Mouse (Mus musculus) heart, embryonic 11.5 days (tissue): ENCODE data around the gene Jph3. TPM values are rescaled to one million over a fixed set of nuclear protein-coding genes. Genes with fewer than 3 reads are reported as not detected.

ENCODE experiments used
- ATAC-seq: fragments of 200-750 bp; cut with Nextera tagmentation; replicated peaks from 2 replicates; pipeline ENCODE4 v1.8.0; 2017; ENCODE audit warnings: moderate library complexity; ENCODE audit not compliant: insufficient number of reproducible peaks, low FRiP score, low TSS enrichment
- H3K27ac ChIP-seq: fragments of 300-500 bp; sonication (generic); 2 replicates; pipeline ENCODE4 v1.5.1; 2014; ENCODE audit warnings: mild to moderate bottlenecking, low read depth, low read length
- H3K27me3 ChIP-seq: fragments of 300-500 bp; sonication (generic); 2 replicates; pipeline ENCODE4 v1.6.1; 2014; ENCODE audit warnings: mild to moderate bottlenecking, low read length, mixed read lengths; ENCODE audit not compliant: control insufficient read depth, insufficient read depth
- H3K36me3 ChIP-seq: fragments of 300-500 bp; sonication (generic); 2 replicates; pipeline ENCODE4 v1.6.1; 2014; ENCODE audit warnings: mild to moderate bottlenecking, low read length, moderate library complexity, mixed read lengths; ENCODE audit not compliant: control insufficient read depth, insufficient read depth
- H3K4me1 ChIP-seq: fragments of 300-500 bp; sonication (generic); 2 replicates; pipeline ENCODE4 v1.6.1; 2014; ENCODE audit warnings: low read length; ENCODE audit not compliant: control insufficient read depth, insufficient read depth
- H3K4me2 ChIP-seq: fragments of 300-500 bp; sonication (generic); 2 replicates; pipeline ENCODE4 v1.6.1; 2014; ENCODE audit warnings: mild to moderate bottlenecking, moderate library complexity
- H3K4me3 ChIP-seq: fragments of 300-500 bp; sonication (generic); 2 replicates; pipeline ENCODE4 v1.5.1; 2014; ENCODE audit warnings: low read depth, low read length
- H3K9ac ChIP-seq: fragments of 300-500 bp; sonication (generic); 2 replicates; pipeline ENCODE4 v1.6.1; 2014; ENCODE audit warnings: mild to moderate bottlenecking, low read depth, low read length, moderate library complexity
- H3K9me3 ChIP-seq: fragments of 300-500 bp; sonication (generic); replicated peaks from 2 replicates; pipeline ENCODE4 v1.6.1; 2016; ENCODE audit warnings: low read length; ENCODE audit not compliant: control insufficient read depth
- WGBS: fragments of 180-500 bp; shearing (Covaris S2); extraction: QIAGEN DNeasy Blood & Tissue Kit; methylation state at CpG from one replicate; pipeline ENCODE4 v1.1.7; 2014; ENCODE audit not compliant: insufficient replicate concordance; 5-methylcytosine and 5-hydroxymethylcytosine counted together
- polyA plus RNA-seq: library from polyadenylated mRNA; unstranded; fragments of >200 nt; fragmentation: Nextera tagmentation; extraction: Ambion mirVana; gene quantifications from 2 replicates; pipeline ENCODE4 v1.2.1, GENCODE M21; 2014

The Jph3 gene
- polyA plus RNA-seq, 1 experiment from 2014 or later = 0.46 TPM

- 62% methylated on average over 6 of the region's 6 CpGs for WGBS
- no peak overlapping the region for H3K4me3 ChIP-seq
Measured at GRCm38 (mm10) chr8:121695585-121696184, 33.7 kb upstream of the Jph3 start.

DNA sequence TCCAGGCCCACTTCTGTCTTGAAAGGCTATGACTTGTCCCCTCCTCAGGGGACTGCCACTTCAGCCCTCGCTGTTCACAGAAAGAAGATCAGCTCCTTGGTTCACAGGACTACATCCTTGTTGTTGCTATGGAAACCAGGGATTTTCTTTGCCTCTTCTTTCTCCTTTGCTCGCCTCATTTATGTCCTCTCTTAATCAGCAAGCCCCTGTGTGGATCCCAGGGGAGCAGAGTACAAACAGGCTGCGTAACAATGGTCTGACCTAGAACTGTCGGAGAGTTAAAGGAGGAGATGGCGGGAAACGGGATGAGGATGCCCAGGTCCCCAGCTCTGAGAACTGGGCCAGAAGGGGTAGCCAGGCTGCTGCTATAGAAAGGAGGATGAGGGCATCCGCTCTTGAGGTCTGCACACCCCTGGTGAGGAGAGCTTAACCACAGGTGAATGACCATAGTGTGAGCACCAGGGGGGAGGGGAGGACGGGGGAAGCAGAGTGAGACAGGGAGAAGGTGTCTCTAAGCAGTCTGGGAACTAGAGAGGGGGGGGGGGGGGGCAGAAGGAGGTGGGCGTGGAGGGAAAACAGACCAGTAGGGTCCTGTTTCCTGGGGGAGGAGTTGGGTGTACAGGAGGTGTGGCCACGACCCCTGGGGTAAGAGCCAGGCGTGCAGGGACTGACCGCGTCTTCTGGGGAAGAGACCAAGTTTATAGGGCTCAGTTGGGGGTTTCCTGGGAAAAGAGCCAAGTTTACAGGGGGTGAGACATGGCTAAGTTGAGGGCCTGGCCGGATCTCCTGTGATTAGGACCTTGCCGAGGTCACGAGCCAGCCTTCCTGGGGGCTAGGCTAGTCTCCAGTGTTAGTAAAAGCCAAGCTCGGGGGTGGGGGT is 31.4 kb upstream of the Jph3 start:
- Histone ChIP-seq H3K36me3 (no peaks in the 10 kb centered on the region), H3K9me3 (no peaks in the 10 kb centered on the region), H3K27ac (no peak overlapping the region), H3K4me2 (peak overlapping the region; percentile 62), H3K9ac (peak overlapping the region; percentile 43; the same call in 1 of the 2 replicates), H3K4me3 (peak overlapping the region; percentile 20; the same call in 1 of the 2 replicates), H3K27me3 (no peaks in the 10 kb centered on the region; the same call in 1 of the 2 replicates), H3K4me1 (peaks cover 4% of the 10 kb centered on the region; the same call in 1 of the 2 replicates)
- ATAC-seq = peak; percentile 48; the same call in 1 of the 2 replicates
- WGBS = 3% methylated on average over 17 of the region's 17 CpGs

More at GRCm38 (mm10) chr8:121695585-121696184, 33.7 kb upstream of the Jph3 start:
- ATAC-seq = no peak
- peaks cover 4% of the 10 kb centered on the region; the same call in 1 of the 2 replicates for H3K4me1 ChIP-seq
- H3K4me2 ChIP-seq = no peak overlapping the region
- H3K9me3 ChIP-seq = no peaks in the 10 kb centered on the region
- H3K9ac ChIP-seq = no peak overlapping the region
- H3K36me3 ChIP-seq = no peaks in the 10 kb centered on the region
- H3K27me3 ChIP-seq = no peaks in the 10 kb centered on the region; the same call in 1 of the 2 replicates
- H3K27ac ChIP-seq = no peak overlapping the region

DNA sequence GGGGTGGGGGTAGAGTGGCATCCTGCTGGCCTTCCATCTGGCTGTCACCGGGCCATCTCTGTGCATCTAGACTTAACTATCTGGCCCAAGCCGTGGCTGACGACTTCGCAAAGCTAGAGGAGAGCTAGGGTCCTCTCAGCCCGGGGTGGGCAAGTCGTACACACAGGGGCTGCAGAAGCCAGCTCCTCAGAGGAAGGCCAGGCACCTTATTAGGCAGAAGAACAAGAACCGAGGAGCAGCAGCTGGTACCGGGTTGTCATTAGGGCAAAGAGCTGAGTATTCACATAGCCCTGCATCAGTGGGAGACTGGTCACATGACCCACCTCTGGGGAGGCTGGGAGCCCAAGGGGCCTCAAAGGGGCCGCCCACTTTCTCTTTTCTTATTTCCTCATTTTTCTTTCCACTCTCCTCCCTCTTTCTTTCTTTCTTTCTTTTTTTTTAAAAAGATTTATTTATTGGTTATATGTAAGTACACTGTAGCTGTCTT is 30.8 kb upstream of the Jph3 start:
- Histone ChIP-seq H3K4me1 (peaks cover 4% of the 10 kb centered on the region; the same call in 1 of the 2 replicates), H3K4me3 (peak overlapping the region; percentile 20; the same call in 1 of the 2 replicates), H3K36me3 (no peaks in the 10 kb centered on the region), H3K27ac (no peak overlapping the region), H3K9ac (peak overlapping the region; percentile 43; the same call in 1 of the 2 replicates), H3K9me3 (no peaks in the 10 kb centered on the region), H3K4me2 (peak overlapping the region; percentile 62), H3K27me3 (no peaks in the 10 kb centered on the region; the same call in 1 of the 2 replicates)
- peak; percentile 16; the same call in 1 of the 2 replicates for ATAC-seq
- 5% methylated on average over 9 of the region's 9 CpGs for WGBS

- Histone ChIP-seq H3K4me1 (peaks cover 4% of the 10 kb centered on the region; the same call in 1 of the 2 replicates), H3K27ac (no peak overlapping the region)
Measured at GRCm38 (mm10) chr8:121699936-121700335, 29.5 kb upstream of the Jph3 start.

DNA sequence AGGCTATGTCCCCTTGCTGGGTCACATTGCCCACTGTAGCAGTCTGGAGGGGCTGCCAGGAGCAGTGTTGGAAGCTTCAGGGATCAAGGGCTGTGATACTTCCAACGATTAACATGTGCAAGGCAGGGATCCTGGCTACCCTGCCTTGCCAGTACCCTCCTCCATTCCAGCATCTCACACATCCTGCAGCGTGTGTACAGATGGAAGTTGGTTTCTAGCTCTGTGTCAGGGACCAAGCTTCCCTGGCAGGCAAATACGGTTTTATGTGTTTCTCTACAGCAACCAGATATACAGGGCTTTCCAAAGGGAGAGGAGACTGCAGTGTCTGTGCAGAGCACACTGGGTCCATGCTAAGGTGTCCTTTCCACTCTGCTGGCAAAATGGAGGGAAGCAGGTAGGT is 24.2 kb upstream of the Jph3 start:
- Histone ChIP-seq H3K4me2 (no peak overlapping the region), H3K9me3 (no peaks in the 10 kb centered on the region), H3K9ac (no peak overlapping the region), H3K4me1 (no peaks in the 10 kb centered on the region), H3K27ac (no peak overlapping the region), H3K36me3 (no peaks in the 10 kb centered on the region), H3K27me3 (peaks cover 11% of the 10 kb centered on the region), H3K4me3 (no peak overlapping the region)
- ATAC-seq = no peak
- 49% methylated on average over 3 of the region's 3 CpGs for WGBS

More at GRCm38 (mm10) chr8:121699936-121700335, 29.5 kb upstream of the Jph3 start:
- no peak for ATAC-seq
- 70% methylated on average over 2 of the region's 2 CpGs for WGBS
- H3K4me2 ChIP-seq = no peak overlapping the region
- H3K36me3 ChIP-seq = no peaks in the 10 kb centered on the region
- no peaks in the 10 kb centered on the region; the same call in 1 of the 2 replicates for H3K27me3 ChIP-seq
- no peak overlapping the region for H3K9ac ChIP-seq
- H3K9me3 ChIP-seq = no peaks in the 10 kb centered on the region
- H3K4me3 ChIP-seq = no peak overlapping the region

DNA sequence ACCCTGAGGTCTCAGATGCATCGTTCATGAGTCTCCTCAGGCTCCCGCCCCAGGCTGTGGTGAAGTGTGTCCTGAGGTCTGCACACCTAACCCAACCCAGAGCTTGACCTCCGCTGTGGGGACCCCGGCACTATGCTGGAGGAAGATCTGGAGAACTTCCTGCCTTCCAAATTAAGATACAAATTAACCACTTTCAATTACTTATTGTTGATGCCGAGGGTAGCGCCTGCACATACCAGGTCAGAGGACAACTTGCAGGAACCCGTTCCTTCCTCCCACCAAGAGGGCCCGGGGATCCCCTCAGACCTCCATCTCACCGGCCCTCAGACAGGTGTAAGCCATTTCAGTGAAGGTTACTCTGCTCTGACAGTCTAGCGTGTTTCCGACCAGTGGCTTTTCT is 22.5 kb upstream of the Jph3 start:
- no peak overlapping the region for H3K4me2 ChIP-seq
- no peaks in the 10 kb centered on the region for H3K9me3 ChIP-seq
- H3K27me3 ChIP-seq = peaks cover 11% of the 10 kb centered on the region
- WGBS = 74% methylated on average over 11 of the region's 11 CpGs
- H3K36me3 ChIP-seq = no peaks in the 10 kb centered on the region
- no peaks in the 10 kb centered on the region for H3K4me1 ChIP-seq
- no peak overlapping the region for H3K9ac ChIP-seq
- no peak overlapping the region for H3K27ac ChIP-seq
- H3K4me3 ChIP-seq = no peak overlapping the region
- no peak for ATAC-seq

DNA sequence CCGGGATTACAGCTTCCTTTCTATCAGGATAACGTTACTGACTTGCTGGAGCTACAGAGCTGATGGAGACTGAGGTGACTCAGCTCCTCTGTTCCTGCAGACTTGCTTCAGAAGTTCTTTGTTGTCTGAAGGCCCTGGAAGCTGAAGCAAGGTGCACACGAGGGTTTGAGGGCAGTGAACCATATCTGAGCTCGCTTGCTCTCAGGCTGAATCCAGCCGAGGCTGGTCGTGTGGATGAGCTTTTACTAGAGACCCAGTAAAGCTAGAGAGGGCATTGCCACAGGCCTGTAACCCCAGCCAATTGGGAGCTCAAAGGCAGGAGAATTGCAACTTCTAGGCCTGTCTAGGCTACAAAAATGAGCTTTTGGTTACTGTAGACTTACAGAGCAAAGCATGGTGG is 21.0 kb upstream of the Jph3 start:
- H3K9me3 ChIP-seq = no peaks in the 10 kb centered on the region
- no peak overlapping the region for H3K9ac ChIP-seq
- H3K27me3 ChIP-seq = peaks cover 14% of the 10 kb centered on the region
- H3K4me1 ChIP-seq = no peaks in the 10 kb centered on the region
- no peak overlapping the region for H3K27ac ChIP-seq
- no peaks in the 10 kb centered on the region for H3K36me3 ChIP-seq
- no peak overlapping the region for H3K4me3 ChIP-seq
- ATAC-seq = no peak
- 57% methylated on average over 6 of the region's 6 CpGs for WGBS
- no peak overlapping the region for H3K4me2 ChIP-seq

GRCm38 (mm10) chr8:121717502-121717901 is 11.9 kb upstream of the Jph3 start:
- no peak for ATAC-seq
- no peaks in the 10 kb centered on the region for H3K36me3 ChIP-seq
- 38% methylated on average over 14 of the region's 14 CpGs for WGBS
- no peaks in the 10 kb centered on the region for H3K4me1 ChIP-seq
- no peak overlapping the region for H3K27ac ChIP-seq
- H3K9me3 ChIP-seq = no peaks in the 10 kb centered on the region
- no peak overlapping the region for H3K4me3 ChIP-seq
- no peak overlapping the region for H3K9ac ChIP-seq
- peaks cover 32% of the 10 kb centered on the region for H3K27me3 ChIP-seq
- peak overlapping the region; percentile 4; the same call in 1 of the 2 replicates for H3K4me2 ChIP-seq
